Mouse (Mus musculus) MEL (cell line): Measurements from ENCODE around the gene Dlx2. TPM values are rescaled to one million over a fixed set of nuclear protein-coding genes. Genes with fewer than 3 reads are reported as not detected.

Experiments used
- DNase-seq: peaks from one replicate; pipeline ENCODE4 v3.0.0; 2011; ENCODE audit warnings: low read depth, low spot score
- H3K27ac ChIP-seq: 2 replicates; pipeline ENCODE4 v1.5.1; 2012; ENCODE audit warnings: low read depth, mild to moderate bottlenecking, control low read depth, low read length, moderate library complexity; ENCODE audit not compliant: control insufficient read depth
- H3K27me3 ChIP-seq, 2 experiments: fragments of 150-350 bp in 1 of 2; sonication (generic) in 1 of 2; 2 replicates each; pipeline ENCODE4 v1.6.1; 2012; ENCODE audit warnings: low read length in 2 of 2, mild to moderate bottlenecking in 2 of 2, improper control_type of control experiment in 1 of 2, moderate library complexity in 1 of 2; ENCODE audit not compliant: insufficient read depth in 2 of 2, control insufficient read depth in 1 of 2
- H3K36me3 ChIP-seq, 2 experiments: 2 replicates each; pipeline ENCODE4 v1.6.1; 2012 to 2014; ENCODE audit warnings: low read length in 2 of 2, improper control_type of control experiment in 1 of 2, inconsistent platforms in 1 of 2, mild to moderate bottlenecking in 1 of 2; ENCODE audit not compliant: insufficient read depth in 2 of 2, control insufficient read depth in 1 of 2
- H3K4me1 ChIP-seq, 2 experiments: fragments of 150-350 bp in 1 of 2; sonication (generic) in 1 of 2; 2 replicates each; pipeline ENCODE4 v1.6.1; 2012; ENCODE audit warnings: low read length in 2 of 2, improper control_type of control experiment in 1 of 2, mild to moderate bottlenecking in 1 of 2; ENCODE audit not compliant: insufficient read depth in 2 of 2, control insufficient read depth in 1 of 2
- H3K4me3 ChIP-seq, 2 experiments: fragments of 150-350 bp in 1 of 2; sonication (generic) in 1 of 2; 2 replicates each; pipeline ENCODE4 v1.5.1; 2012; ENCODE audit warnings: low read depth in 2 of 2, low read length in 2 of 2, mild to moderate bottlenecking in 2 of 2, moderate library complexity in 2 of 2, control low read depth in 1 of 2, improper control_type of control experiment in 1 of 2; ENCODE audit not compliant: control insufficient read depth in 1 of 2, insufficient read depth in 1 of 2
- H3K79me2 ChIP-seq: 2 replicates; pipeline ENCODE4 v1.6.1; 2012; ENCODE audit warnings: mild to moderate bottlenecking, low read length, moderate library complexity; ENCODE audit not compliant: control insufficient read depth, poor library complexity, insufficient read depth
- H3K9ac ChIP-seq: 2 replicates; pipeline ENCODE4 v1.6.1; 2012; ENCODE audit warnings: low read depth, mild to moderate bottlenecking, control low read depth, low read length, moderate library complexity; ENCODE audit not compliant: control insufficient read depth, poor library complexity, severe bottlenecking
- H3K9me3 ChIP-seq: fragments of 150-350 bp; sonication (generic); replicated peaks from 2 replicates; pipeline ENCODE4 v1.6.1; 2012; ENCODE audit warnings: mild to moderate bottlenecking, low read length, improper control_type of control experiment, moderate library complexity; ENCODE audit not compliant: insufficient read depth
- CHD1 ChIP-seq: IDR thresholded peaks from 2 replicates; pipeline ENCODE4 v1.6.1; 2012; ENCODE audit warnings: low read depth, mild to moderate bottlenecking, inconsistent platforms, low read length, improper control_type of control experiment
- CHD2 ChIP-seq: IDR thresholded peaks from 2 replicates; pipeline ENCODE4 v1.6.1; 2011; ENCODE audit warnings: low read length, improper control_type of control experiment
- E2F4 ChIP-seq: IDR thresholded peaks from 2 replicates; pipeline ENCODE4 v1.6.1; 2011; ENCODE audit warnings: low read depth, low read length, improper control_type of control experiment, borderline replicate concordance
- ELF1 ChIP-seq: IDR thresholded peaks from 2 replicates; pipeline ENCODE4 v1.6.1; 2014; ENCODE audit warnings: low read depth, mild to moderate bottlenecking, inconsistent platforms, low read length, improper control_type of control experiment, moderate library complexity
- EP300 ChIP-seq, 2 experiments: IDR thresholded peaks; 2 replicates each; pipeline ENCODE4 v1.6.1; 2011; ENCODE audit warnings: improper control_type of control experiment in 2 of 2, low read length in 2 of 2, low read depth in 1 of 2, mild to moderate bottlenecking in 1 of 2
- JUND ChIP-seq: IDR thresholded peaks from 2 replicates; pipeline ENCODE4 v1.6.1; 2011; ENCODE audit warnings: low read depth, mild to moderate bottlenecking, improper control_type of control experiment, low read length
- MAZ ChIP-seq: IDR thresholded peaks from 2 replicates; pipeline ENCODE4 v1.6.1; 2012; ENCODE audit warnings: low read depth, mild to moderate bottlenecking, inconsistent platforms, low read length, improper control_type of control experiment
- MEF2A ChIP-seq: IDR thresholded peaks from 2 replicates; pipeline ENCODE4 v1.6.1; 2014; ENCODE audit warnings: low read depth, mild to moderate bottlenecking, inconsistent platforms, low read length, improper control_type of control experiment; ENCODE audit not compliant: poor library complexity, insufficient replicate concordance, severe bottlenecking; ENCODE audit errors: extremely low read depth
- MYB ChIP-seq: IDR thresholded peaks from 2 replicates; pipeline ENCODE4 v1.6.1; 2011; ENCODE audit warnings: mild to moderate bottlenecking, low read depth, low read length, improper control_type of control experiment
- MYC ChIP-seq: IDR thresholded peaks from 2 replicates; pipeline ENCODE4 v1.6.1; 2011; ENCODE audit warnings: low read depth, mild to moderate bottlenecking, low read length, improper control_type of control experiment, moderate library complexity
- NELFE ChIP-seq: IDR thresholded peaks from 2 replicates; pipeline ENCODE4 v1.6.1; 2011; ENCODE audit warnings: low read depth, low read length, improper control_type of control experiment
- NRF1 ChIP-seq: IDR thresholded peaks from 2 replicates; pipeline ENCODE4 v1.6.1; 2014; ENCODE audit warnings: low read depth, mild to moderate bottlenecking, inconsistent platforms, low read length, improper control_type of control experiment, moderate library complexity; ENCODE audit not compliant: poor library complexity, insufficient read depth, severe bottlenecking
- POLR2A ChIP-seq, 2 experiments: IDR thresholded peaks; 2 replicates each; pipeline ENCODE4 v1.6.1; 2011 to 2012; ENCODE audit warnings: low read length in 2 of 2, mild to moderate bottlenecking in 2 of 2, control low read depth in 1 of 2, improper control_type of control experiment in 1 of 2, low read depth in 1 of 2, moderate library complexity in 1 of 2; ENCODE audit not compliant: control insufficient read depth in 1 of 2, insufficient read depth in 1 of 2, poor library complexity in 1 of 2
- POLR2AphosphoS5 ChIP-seq: IDR thresholded peaks from 2 replicates; pipeline ENCODE4 v1.6.1; 2012; ENCODE audit warnings: low read depth, borderline replicate concordance, mild to moderate bottlenecking, inconsistent platforms, low read length, moderate library complexity, mixed read lengths
- SIN3A ChIP-seq: IDR thresholded peaks from 2 replicates; pipeline ENCODE4 v1.6.1; 2012; ENCODE audit warnings: low read length, improper control_type of control experiment, inconsistent platforms
- SMC3 ChIP-seq: IDR thresholded peaks from 2 replicates; pipeline ENCODE4 v1.6.1; 2011; ENCODE audit warnings: low read depth, low read length, improper control_type of control experiment
- UBTF ChIP-seq: IDR thresholded peaks from 2 replicates; pipeline ENCODE4 v1.6.1; 2012; ENCODE audit warnings: low read depth, mild to moderate bottlenecking, inconsistent platforms, low read length, improper control_type of control experiment, moderate library complexity, borderline replicate concordance; ENCODE audit not compliant: insufficient read depth
- USF1 ChIP-seq: IDR thresholded peaks from 2 replicates; pipeline ENCODE4 v1.6.1; 2014; ENCODE audit warnings: low read depth, mild to moderate bottlenecking, inconsistent platforms, low read length, improper control_type of control experiment, moderate library complexity
- ZC3H11A ChIP-seq: IDR thresholded peaks from 2 replicates; pipeline ENCODE4 v1.6.1; 2012; ENCODE audit warnings: low read depth, mild to moderate bottlenecking, inconsistent platforms, low read length, improper control_type of control experiment
- ZMIZ1 ChIP-seq: IDR thresholded peaks from 2 replicates; pipeline ENCODE4 v1.6.1; 2012; ENCODE audit warnings: low read depth, mild to moderate bottlenecking, inconsistent platforms, low read length, improper control_type of control experiment, moderate library complexity
- ZNF384 ChIP-seq: IDR thresholded peaks from 2 replicates; pipeline ENCODE4 v1.6.1; 2012; ENCODE audit warnings: low read depth, mild to moderate bottlenecking, inconsistent platforms, low read length, improper control_type of control experiment
- polyA plus RNA-seq, 2 experiments: library from polyadenylated mRNA; stranded (reverse) in 1 of 2; unstranded in 1 of 2; fragments of >175 nt in 1 of 2; fragments of >200 nt in 1 of 2; gene quantifications; 2 replicates each; pipeline versions ENCODE4 v1.2.1 to v1.2.4; 2012; ENCODE audit warnings: low replicate concordance in 2 of 2, low read depth in 1 of 2; ENCODE audit not compliant: insufficient read length in 2 of 2, insufficient read depth in 1 of 2, missing spikeins in 1 of 2
- total RNA-seq: library from RNA; depleted of rRNA; stranded (reverse); fragments of 300-350 nt; gene quantifications from 2 replicates; pipeline ENCODE4 v1.2.3, GENCODE M21; 2012

Dlx2 gene
- total and polyA plus RNA-seq, 3 experiments: not detected

DNA sequence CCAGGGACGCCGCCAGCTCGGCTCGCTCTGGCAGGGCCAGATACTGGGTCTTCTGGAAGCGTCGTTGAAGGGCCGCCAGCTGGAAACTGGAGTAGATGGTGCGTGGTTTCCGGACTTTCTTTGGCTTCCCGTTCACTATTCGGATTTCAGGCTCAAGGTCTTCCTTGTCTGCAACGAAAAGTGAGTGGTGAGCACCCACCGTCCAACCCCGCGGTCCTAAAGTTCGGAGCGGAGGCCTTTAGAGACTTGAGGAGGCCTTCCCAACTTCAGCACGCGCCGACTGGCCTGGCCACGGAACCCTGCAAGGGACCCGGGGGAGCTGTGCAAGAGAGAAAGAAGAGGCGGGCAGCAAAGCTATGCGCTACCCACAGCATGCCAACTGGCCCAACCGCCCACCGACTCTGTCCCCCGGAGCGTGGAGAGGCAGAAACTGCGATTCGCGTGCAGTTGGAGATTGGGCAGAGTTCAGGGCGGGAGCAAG lies 1.1 kb downstream of the Dlx2 start:
- TF ChIP-seq MYB (no peak), NRF1 (no peak), JUND (no peak), ELF1 (no peak), CHD1 (no peak), USF1 (no peak), POLR2A (IDR thresholded peaks at IDR 0.05; ENCODE audit: control insufficient read depth in 1 of 2, insufficient read depth in 1 of 2, low read depth in 1 of 2, low read length in 2 of 2, poor library complexity in 1 of 2) (no peak), SMC3 (no peak), MEF2A (no peak), SIN3A (no peak), MAZ (no peak), ZMIZ1 (no peak), EP300 (IDR thresholded peaks at IDR 0.05; ENCODE audit: low read depth in 1 of 2, low read length in 2 of 2) (no peak), UBTF (no peak), NELFE (no peak), ZNF384 (no peak)
- no peak overlapping the region for H3K9ac ChIP-seq
- no peaks in the 10 kb centered on the region for H3K9me3 ChIP-seq
- H3K4me1 ChIP-seq: peaks cover 9% of the 10 kb centered on the region in 2 experiments; a peak in 3 of 4 replicates
- DNase-seq: no peak
- H3K79me2 ChIP-seq: no peaks in the 10 kb centered on the region
- H3K36me3 ChIP-seq: peaks cover 0 to 10% of the 10 kb centered on the region in 2 experiments; a peak in 2 of 4 replicates
- H3K4me3 ChIP-seq: no peak overlapping the region
- H3K27ac ChIP-seq: no peak overlapping the region
- no peaks in the 10 kb centered on the region; a peak in 2 of 4 replicates for H3K27me3 ChIP-seq

DNA sequence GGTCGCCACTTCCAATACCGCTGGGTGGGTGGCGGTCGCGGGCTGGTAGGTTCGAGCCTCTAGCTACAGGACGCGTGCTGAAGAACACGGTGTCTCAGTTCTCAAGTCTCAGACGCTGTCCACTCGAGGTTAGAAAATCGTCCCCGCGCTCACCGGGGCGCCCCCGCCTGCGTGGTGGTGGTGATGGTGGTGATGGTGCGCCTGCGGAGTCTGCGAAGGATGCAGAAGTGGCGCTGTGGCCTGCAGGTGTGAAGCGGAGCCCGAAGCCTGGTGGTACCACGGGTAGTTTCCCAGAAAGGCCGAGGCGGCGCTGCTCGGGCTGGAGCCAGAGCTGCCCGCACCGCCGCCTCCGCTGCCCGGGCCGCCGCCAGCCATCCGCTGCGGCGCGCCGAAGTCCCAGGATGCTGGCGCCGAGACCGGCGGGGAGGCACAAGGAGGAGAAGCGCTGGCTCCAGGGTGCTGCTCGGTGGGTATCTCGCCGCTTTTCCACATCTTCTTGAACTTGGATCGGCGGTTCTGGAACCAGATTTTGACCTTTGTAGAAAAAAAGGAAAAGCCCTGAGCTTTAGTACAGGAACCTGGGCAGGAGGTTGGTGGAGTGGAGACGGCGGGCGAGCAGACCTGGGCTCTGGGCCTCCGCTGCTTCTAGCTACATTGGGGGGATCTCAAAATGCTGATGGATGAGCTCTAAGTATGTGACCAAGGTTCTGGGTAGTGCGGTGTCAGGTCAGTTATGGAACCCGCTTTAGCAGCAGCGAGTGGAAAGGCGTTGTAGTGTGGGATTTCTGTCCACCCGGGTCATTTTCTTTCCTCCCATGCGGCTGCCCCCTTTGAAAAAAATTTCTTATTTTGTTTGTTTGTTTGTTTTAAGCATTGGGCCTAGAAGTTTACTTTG lies 1.9 kb downstream of the Dlx2 start:
- DNase-seq: no peak
- no peaks in the 10 kb centered on the region for H3K79me2 ChIP-seq
- no peaks in the 10 kb centered on the region for H3K27me3 ChIP-seq
- H3K4me1 ChIP-seq: peaks cover 9 to 13% of the 10 kb centered on the region in 2 experiments; a peak in 3 of 4 replicates
- no peaks in the 10 kb centered on the region for H3K9me3 ChIP-seq
- no peak overlapping the region for H3K9ac ChIP-seq
- no peak overlapping the region for H3K27ac ChIP-seq
- H3K4me3 ChIP-seq: no peak overlapping the region
- H3K36me3 ChIP-seq: peaks cover 0 to 10% of the 10 kb centered on the region in 2 experiments; a peak in 2 of 4 replicates
- TF ChIP-seq MYC (no peak), NELFE (no peak), POLR2AphosphoS5 (no peak), ZC3H11A (no peak), E2F4 (no peak), CHD2 (no peak), USF1 (no peak), POLR2A (IDR thresholded peaks at IDR 0.05; ENCODE audit: control insufficient read depth in 1 of 2, insufficient read depth in 1 of 2, low read depth in 1 of 2, low read length in 2 of 2, poor library complexity in 1 of 2) (no peak)
